Mouse (Mus musculus) cerebellum, postnatal 10 days (tissue): Measurements from ENCODE around the gene Ptprs.

ENCODE experiments used
- DNase-seq, 2 experiments: peaks; one replicate each; pipeline ENCODE4 v3.0.0; 2021; ENCODE audit warnings: mixed read lengths in 2 of 2

Gene Ptprs

DNA sequence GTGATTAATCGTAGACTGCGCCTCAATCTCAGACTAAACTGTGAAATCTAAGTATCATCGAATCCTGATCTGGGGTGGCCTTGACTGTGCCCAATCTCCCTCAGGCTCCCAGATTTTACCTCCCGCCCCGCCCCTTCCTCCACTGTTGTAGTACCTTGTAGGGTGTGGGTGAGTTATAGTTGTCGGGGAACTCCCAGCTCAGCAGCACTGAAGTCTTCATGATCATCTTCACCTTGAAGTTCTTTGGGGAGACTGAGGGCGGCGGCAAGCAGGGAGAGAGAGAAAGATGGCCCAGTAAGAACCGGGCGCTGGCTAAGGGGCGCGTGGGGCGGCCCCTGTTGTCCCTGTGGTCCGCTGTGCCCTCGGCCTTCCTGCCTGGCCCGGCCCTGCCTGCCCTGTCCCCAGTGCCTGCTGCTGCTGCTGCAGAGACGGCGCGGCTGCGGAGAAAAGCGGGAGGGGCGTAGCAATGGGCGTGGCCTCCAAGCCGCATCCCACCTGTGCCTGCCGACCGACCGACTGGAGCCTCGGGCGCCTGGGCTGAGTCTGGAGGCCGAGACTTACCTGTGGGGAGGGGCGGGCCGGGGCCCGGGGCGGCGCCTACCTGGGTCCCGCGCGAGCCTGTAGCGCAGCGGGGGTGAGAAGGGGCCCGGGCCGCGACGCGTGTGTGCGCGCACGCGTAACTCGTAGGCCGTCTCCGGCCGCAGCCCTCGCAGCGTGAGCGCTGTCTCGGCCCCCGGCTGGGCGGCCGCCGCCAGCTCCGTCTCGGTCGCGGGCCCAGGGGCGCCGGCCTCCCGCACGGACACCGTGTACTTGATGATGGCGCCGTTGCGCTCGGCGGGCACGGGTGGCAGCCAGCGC lies 51.3 kb downstream of the Ptprs start:
- peak in 1 of 2 experiments; percentile 53 for DNase-seq

DNA sequence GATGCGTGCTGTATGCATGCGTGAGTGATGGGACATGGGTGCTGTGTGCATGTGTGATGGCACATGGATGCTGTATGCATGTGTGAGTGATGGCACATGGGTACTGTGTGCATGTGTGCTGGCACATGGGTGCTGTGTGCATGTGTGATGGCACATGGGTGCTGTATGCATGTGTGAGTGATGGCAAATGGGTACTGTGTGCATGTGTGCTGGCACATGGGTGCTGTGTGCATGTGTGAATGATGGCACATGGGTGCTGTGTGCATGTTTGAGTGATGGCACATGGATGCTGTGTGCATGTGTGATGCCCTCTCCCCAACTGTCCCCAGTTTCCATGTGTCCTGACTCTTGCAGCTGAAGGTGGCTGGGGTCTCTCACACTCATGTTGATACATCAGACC lies 56.3 kb downstream of the Ptprs start:
- no peak for DNase-seq

DNA sequence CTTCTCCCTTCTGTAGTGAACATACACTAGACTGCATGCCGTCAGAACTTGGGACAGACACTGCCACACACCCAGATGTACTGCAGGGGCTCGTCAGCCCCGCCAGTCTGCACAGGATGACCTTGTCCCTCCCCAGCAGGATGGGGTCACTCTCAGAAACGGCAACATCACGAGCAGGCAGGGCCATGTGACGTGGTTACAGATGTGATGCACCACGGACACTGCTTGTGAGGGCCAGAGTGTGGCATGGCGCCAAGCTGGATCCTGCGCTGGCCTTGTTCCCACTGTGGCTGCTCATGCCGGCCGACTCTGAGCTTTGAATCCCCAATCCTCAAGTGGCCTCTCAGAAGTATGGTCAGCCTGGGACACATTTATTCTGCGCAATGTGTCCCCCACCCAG lies 58.0 kb downstream of the Ptprs start:
- DNase-seq = peak; percentile 57 to 61

DNA sequence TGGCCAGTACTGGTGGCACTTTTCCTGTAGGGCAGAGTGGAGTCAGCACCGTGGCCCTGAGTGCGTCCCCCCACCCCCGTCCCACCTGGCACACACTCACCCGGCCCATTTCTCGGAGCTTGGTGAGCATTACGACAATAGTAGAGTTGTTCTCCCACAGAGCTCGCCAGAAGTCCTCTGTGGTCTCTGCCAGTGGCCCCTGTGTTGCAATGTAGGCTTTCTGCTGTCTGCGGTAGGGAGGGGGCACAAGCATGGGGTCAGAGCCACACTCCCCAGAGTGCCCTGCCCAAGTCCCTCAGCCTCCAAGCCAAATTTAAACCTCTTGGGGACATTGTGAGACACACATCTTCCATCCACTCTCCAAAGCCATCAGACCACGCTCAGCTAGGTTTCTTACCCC lies 61.5 kb downstream of the Ptprs start:
- DNase-seq = no peak

DNA sequence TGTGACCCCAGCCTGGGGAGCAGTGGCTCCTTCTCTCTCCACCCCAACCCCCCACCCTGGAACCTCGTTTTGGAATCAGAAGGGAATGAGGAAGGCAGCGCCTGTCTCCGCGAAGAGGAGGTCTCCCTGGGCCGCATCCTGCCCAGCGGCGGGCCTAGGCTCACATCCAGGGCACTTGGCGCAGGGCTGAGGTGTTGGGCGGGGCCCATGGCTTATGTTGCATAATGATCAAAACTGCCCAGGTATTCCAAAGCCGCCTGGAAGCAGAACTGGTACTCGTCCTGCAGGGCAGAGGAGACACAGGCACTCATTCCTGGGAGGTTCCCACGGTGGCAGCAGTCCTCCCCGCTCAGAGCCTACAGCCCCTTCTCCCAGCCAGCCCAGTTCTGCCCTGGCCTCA lies 63.2 kb downstream of the Ptprs start:
- DNase-seq = peak; percentile 60 to 66

DNA sequence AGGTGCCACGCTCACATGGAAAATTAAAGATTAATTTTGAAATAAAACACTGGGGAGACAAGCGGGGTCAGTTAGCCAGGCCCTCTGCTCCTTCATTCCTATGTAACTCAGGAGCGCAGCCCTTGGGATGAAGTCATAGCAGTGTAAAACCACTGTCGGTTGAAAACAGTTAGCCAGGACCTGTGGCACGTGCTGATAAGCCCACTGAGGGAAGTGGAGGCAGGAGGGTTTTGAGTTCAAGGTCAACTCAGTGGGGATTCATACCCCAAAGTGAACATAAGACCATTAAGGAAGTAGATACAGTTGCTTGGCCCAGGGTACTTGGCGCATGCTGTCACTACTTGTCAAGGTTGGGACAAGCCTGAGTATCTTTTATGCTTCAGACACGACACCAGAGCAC lies 64.8 kb downstream of the Ptprs start:
- no peak for DNase-seq

DNA sequence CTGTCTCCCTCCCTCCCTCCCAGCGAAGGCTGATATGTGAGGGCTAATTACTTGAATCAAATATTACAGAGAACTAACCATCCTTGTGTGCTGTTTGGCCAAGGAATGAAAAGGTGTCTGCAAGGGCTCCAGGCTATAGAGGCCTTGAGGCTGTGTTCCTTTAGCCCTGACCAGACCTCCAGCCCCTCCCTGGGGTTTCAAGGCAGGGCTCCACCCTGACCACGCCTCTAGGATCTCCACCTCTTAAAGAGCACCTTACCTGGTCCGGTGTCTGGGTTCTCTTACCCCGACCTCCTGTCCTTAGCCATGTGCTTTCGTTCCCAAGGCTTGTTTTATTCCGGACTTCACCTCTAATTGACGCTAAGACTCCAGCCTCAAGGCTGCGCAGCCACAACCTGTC lies 66.5 kb downstream of the Ptprs start:
- no peak for DNase-seq

DNA sequence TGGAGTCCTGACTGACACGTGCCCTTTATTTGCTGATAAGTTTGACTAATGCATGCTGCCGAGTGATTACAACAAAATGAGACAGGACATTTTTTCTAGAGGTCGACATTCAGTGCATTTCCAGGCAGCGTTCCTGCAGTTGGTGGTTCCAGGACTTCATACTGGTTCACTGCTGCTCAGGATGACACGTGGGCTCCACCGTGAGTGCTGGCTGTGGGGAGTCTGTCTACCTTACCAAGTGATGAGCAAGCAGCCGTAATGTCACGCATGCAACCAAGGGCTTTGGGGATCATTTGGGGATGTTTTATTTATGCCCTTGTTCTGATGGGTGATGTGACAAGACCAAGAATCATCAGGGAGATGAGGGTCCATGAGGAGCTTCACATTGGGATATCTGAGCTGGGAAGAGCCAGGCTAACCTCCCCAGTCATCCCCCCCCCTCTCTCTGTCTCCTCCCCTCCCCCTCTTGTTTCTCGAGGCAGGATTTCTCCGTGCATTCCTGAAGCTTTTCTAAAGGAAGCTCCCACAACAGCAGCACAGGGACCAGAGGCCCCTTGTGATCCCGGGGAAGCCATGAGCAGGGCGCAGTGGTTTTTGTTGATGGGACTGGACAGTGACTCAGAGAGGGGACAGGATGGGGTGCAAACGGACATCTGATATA lies 67.2 kb downstream of the Ptprs start:
- no peak for DNase-seq

DNA sequence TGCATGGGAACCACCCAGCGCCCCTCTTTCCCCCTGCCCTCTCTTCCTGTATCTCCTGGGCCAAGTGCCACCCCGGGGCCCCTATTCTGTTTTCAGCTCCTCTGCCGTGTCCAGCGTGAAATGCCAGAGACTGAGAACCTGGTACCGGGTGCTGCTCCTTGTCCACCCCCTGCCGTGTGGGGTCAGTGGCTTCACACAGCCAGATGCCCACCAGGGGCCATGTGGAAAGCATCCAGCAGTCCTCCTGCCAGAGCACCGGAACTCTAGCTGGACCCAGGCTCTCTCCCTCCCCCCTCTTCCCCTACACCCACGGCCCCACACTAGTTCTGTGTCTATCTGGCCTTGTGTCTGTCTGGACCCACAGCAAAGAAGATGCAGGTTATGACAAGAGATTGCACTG lies 68.9 kb downstream of the Ptprs start:
- peak in 1 of 2 experiments; percentile 53 for DNase-seq

DNA sequence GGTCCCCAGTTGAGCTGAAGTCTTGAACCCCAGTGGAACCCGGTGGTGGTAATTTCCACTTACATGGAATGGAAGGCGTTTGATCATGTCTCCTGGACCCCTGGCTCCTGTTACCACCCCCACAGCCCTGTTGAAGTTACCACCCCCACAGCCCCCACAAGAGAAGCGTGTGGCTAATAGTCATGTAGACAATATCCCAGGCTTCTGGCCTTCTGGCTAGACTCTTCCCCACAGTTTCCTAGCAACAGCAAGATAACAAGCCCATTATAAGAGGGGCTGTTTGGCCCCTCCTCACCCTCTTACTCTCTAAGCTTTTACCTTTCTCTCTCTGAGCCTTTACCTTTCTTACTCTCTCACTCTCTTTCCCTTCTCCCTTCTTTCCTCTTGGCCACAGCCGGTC lies 69.4 kb downstream of the Ptprs start:
- DNase-seq = no peak

DNA sequence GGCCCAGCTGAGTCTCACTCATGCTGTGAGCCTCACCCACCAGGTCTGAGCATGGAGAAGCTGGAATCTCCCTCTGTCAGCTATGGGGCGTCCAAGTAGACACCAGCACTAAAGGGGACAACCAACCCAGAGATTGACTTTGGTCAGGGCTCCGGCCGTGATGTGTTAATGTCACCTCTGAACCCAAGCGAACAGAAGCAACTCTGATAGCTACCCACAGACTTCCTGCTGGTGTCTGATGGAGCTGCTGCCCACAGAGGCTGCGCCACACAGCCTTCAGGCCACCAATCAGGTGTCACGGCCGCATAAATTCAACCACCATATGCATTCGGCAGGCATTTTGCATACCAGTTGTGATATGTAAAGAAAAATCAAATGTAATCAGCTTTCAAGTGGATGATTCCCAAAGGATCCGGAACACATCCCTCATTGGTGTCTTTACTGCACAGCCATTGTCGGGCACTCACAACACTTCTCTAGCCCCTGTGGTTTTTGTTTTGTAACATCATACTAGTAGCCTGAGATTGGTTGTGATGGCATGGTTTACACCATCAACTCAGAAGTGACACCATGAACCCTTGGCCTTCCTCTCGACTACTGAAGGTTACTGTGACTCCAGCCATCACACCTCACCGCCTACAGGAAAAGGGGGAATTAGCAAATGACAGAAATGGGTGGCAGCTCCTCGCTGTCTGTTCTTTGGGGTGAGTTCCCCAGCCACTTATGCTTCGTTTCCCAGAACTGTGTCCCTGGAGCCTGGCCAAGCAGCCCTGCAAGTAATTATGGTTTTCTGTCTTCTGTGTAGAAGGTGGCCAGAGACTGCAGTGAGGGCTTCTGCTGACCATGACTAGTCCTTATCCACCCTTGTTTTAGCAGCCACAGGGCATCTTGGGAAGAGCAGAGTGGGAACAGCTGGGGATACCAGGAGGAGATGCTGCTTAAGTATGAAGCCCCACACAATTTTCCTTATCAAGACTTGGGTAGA lies 70.1 kb downstream of the Ptprs start:
- peak; percentile 63 to 71 for DNase-seq

DNA sequence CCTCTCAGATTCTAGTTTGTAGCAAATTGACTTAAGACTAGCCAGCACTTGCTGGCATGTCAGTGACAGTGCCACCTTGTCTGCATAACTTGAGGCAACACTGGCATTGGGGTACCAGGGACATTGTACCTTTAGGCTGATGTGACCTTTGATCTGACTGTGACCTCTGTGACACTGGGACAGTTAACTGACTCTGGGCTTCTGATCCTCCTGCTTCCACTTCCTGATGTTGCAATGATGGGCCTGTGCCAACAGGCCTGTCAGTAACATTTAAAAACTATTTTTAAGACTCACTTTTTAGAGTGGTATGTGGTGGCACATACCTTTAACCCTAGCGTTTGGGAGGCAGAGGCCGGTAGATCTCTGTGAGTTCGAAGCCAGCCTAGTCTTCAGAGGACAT lies 70.9 kb downstream of the Ptprs start:
- DNase-seq = no peak

DNA sequence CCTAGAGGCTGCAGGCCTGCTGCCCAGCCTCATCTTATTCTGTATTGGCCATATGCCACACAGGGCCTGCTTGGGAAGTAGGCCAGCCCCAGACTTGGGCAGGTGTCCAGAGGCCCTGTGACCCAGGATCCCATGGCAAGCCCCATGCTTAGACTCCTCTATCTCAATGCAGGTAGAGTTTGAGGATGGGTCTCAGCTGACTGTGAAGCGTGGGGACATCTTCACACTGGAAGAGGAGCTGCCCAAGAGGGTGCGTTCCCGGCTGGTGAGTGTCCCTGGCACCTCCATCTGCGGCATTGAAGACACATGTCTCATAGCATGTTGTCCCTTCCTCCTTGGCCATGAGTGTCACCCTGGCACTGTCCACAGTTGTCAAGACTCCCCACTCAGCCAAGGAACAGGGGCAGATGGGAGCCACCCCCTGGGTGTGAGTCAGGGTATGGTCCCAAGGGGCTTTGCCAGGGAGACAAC lies 75.2 kb downstream of the Ptprs start:
- peak; percentile 80 to 83 for DNase-seq

DNA sequence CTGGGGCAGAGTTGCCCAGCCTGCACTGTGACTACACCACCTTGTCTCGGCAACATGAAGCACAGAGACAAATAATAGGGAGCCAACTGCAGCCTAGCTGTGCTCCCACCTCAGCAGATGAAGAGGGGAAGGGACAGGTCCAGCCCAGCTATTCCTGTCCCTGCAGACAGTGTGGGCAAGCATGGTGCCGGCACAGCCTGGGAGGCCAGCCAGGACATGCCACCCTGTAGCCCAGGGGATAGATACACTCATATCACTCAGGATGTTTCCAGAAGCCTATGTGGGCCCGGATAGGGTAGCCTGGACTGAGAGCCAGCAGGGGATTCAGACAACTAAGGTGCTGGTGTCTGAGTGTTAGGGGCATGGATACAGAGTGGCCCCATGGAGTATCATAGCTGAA lies 76.1 kb downstream of the Ptprs start:
- DNase-seq = no peak

DNA sequence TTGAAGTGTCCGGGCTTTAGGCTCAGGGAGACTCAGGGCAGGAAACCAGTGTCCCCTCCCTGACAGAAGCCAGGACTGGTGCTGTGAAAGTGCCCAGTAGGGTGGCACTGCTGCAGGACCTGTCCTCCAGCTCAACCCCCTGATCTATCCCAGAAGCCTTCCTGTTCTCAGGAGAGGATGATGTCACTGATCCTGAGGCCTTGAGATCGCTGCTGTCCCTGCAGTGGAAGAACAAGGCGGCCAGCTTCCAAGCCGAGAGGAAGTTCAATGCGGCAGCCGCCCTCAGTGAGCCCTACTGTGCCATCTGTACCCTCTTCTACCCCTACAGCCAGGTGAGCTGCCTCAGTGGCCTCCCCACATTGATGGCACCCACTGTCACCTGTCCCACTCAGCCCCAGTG lies 80.2 kb downstream of the Ptprs start:
- DNase-seq = no peak

DNA sequence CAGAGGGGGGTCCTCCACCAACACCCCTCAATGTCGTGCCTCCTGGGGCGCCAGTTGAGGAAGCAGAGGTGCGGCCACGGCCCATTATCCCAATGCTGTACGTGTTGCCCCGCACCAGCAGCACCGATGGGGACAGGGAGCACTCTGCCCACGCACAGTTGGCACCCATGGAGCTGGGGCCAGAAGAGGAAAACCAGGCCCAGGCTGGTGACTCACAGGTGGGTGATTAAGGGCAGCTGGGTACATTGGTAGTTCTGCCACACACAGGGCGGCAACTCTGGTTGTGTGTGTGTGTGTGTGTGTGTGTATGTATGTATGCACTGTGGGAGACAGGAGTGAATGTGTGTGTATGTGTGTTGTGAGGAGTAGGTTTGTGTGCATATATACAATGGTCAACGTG lies 82.4 kb downstream of the Ptprs start:
- no peak for DNase-seq

DNA sequence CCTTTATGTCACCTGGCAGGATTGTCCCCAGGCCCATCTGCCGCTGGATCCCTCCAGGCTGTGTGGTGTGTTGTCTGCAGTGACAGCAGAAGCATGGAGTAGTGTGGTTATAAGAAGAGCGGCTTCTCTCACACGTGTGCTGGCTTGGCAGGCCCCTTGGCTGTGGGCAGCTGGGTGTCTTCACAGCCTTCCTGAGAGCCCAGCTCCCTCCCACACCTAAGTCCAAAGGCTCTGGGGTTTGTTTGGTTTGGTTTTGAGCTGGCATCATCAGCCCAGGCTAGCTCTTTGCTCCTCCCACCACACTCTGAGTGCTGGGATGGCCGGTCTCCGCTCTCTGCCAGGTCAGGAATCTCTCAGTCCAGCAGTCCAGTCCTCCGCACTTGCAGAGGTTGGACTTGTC lies 83.0 kb downstream of the Ptprs start:
- DNase-seq = no peak

DNA sequence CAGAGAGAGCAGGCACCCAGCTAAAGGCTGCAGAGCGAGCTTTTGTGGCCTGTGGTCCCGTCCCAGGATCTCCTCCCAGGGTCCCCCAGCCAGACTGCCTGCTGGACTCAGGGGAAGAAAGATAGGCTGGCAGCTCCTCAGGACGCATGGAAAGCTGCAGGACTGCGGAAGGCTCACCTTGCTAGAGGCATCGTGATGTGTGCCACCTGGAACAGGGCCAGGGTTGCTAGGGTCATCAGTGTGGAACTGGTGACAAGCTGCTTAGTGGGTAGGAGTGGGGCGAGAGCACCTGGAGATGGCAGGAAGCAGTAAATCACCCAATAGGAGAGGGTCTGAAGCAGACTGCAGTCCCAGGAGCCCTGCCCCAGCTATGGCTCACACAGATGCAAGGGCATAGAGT lies 88.7 kb downstream of the Ptprs start:
- DNase-seq = peak; percentile 78 to 79

DNA sequence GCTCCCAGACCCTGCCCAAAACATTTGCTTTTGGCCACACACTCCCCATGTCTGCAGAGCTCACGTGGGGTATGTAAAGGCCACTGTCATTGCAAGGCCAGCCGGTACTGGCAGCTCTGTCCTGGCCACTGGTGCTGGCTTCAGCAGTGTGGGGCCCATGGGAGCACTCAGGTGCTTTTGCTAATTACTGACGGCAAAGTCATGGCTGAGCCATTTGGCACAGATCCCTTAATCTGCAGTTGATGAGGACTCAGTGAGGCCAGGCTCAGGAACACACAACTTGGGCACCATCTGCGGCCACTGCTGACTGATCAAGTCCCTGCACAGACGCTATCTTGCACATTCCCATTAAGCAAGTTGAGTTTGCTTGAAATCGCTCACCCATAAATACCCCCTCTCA lies 91.4 kb downstream of the Ptprs start:
- peak; percentile 77 to 85 for DNase-seq

DNA sequence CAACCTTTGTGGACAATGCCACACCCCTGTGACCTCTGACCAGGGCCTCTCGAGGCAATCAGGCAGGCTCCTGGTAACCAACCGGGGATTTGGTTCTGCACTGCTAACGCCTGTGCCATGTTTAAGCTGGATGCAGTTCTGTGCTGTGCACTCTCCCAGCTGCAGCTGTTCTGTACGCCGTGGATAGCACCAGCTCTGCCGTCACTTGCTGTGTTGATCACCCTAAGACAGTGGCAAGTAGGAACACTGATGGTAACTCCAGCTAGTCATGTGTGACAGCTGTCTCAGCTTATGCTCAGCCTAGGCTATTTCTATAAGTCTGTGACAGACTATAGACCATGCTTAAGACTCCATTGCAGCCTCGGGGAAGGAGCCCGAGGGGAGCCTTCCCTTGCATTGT lies 93.3 kb downstream of the Ptprs start:
- no peak for DNase-seq

DNA sequence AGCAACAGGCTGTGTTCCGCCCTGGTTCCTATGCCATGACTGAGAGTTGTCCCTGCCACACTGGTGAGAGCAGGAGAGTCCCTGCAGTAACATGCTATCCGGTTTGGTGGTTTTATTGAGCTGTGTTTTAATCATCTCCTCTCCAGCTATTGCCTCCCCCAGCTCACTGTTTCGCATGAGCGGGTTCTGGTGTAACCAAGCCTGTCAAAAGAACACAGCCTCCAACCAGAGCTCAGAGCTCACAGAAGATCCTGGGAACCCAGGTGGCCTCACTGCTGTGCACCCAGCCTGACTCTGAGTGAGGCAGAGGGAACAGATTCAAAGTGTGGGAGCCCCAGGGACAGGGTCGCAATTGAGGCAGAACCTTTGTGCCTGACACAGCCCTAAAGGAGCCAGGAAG lies 95.1 kb downstream of the Ptprs start:
- DNase-seq = no peak

DNA sequence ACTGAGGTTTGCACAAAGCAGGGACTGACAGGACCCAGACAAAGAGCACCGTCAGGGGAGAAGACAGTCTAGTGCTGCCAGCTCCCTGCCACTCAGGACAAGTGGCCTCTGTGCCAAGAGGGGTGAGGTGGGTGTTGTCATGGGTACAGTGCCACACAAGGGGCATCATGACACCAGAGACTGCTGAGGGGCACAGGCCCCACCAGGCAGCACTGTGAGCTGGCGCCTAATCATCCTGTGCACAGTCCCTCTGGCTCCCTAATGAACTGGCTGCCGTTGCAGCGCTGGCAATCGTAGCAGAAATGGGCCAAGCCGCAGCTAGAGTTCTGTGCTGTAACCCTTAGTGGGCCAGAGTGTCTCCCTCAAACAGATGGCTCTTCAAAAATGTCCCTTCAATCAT lies 96.0 kb downstream of the Ptprs start:
- DNase-seq = peak; percentile 85 to 87

DNA sequence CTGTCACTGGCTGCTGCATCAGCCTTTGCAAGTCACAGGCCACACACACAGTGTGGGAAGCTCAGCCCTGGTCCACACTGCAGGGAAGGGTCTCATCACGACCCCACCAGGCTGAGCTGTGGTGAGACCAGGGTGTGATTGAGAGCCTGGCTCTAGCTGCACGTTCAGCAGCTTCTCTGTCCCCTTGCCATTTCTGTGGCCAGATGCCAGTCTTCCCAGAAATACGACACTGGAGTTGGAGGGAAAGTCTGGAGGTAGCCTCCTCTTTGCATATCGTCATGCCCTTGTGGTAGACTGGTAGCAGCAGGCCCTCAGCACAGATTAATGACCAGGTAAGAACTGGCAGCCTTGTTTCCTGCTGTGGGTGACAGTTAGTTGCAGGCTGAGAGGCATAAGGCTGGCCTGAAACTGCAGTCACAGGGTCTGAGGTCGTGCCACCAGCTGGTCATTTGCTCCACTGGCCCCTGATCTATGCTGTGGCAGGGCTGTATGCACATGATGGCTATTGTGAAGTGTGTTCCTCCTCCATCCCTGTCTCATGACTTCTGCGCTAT lies 96.9 kb downstream of the Ptprs start:
- DNase-seq = peak; percentile 69 to 72
